Mouse (Mus musculus) CH12.LX (cell line): ENCODE results near the gene Dhdh. TPM values are rescaled to one million over a fixed set of nuclear protein-coding genes. Genes with fewer than 3 reads are reported as not detected.
A peak's percentile ranks its signal among the peaks of the same experiment; 100 is the strongest.

ENCODE experiments used
- DNase-seq: peaks from one replicate; pipeline ENCODE4 v3.0.0-alpha.2; 2013; ENCODE audit errors: extremely low read depth
- H3K27ac ChIP-seq: 2 replicates; pipeline ENCODE4 v1.5.1; 2012; ENCODE audit warnings: low read depth, mild to moderate bottlenecking, control low read depth, moderate library complexity; ENCODE audit not compliant: insufficient read depth
- H3K27me3 ChIP-seq: replicated peaks from 2 replicates; pipeline ENCODE3; 2012; ENCODE audit warnings: inconsistent platforms
- H3K36me3 ChIP-seq, 2 experiments: replicated peaks in 1 of 2; 2 replicates each; pipeline versions ENCODE3 to v1.6.1; 2012; ENCODE audit warnings: inconsistent platforms in 1 of 2, low read length in 1 of 2, mild to moderate bottlenecking in 1 of 2, mixed read lengths in 1 of 2, moderate library complexity in 1 of 2; ENCODE audit not compliant: control insufficient read depth in 1 of 2, insufficient read depth in 1 of 2
- H3K4me1 ChIP-seq, 2 experiments: 2 replicates each; pipeline ENCODE4 v1.6.1; 2012; ENCODE audit warnings: inconsistent platforms in 1 of 2, moderate library complexity in 1 of 2; ENCODE audit not compliant: insufficient read depth in 2 of 2, control insufficient read depth in 1 of 2
- H3K4me2 ChIP-seq: 2 replicates; pipeline ENCODE4 v1.6.1; 2012; ENCODE audit warnings: low read depth, mild to moderate bottlenecking, control low read depth; ENCODE audit not compliant: poor library complexity, insufficient read depth, severe bottlenecking
- H3K4me3 ChIP-seq, 3 experiments: fragments of 150-350 bp in 1 of 3; sonication (generic) in 1 of 3; replicated peaks in 1 of 3; 2 replicates each; pipeline versions ENCODE3 to v1.5.1; 2011 to 2012; ENCODE audit warnings: low read depth in 2 of 3, low read length in 2 of 3, mild to moderate bottlenecking in 2 of 3, moderate library complexity in 2 of 3, control low read depth in 1 of 3, improper control_type of control experiment in 1 of 3, inconsistent platforms in 1 of 3, mixed read lengths in 1 of 3; ENCODE audit not compliant: poor library complexity in 1 of 3
- H3K79me2 ChIP-seq: replicated peaks from 2 replicates; pipeline ENCODE4 v1.6.1; 2012; ENCODE audit warnings: mild to moderate bottlenecking, moderate library complexity; ENCODE audit not compliant: control insufficient read depth, poor library complexity, insufficient read depth, severe bottlenecking; ENCODE audit errors: extremely low read depth
- H3K9ac ChIP-seq: 2 replicates; pipeline ENCODE4 v1.6.1; 2012; ENCODE audit warnings: low read depth, mild to moderate bottlenecking, control low read depth, moderate library complexity; ENCODE audit not compliant: insufficient read depth
- H3K9me3 ChIP-seq: replicated peaks from 2 replicates; pipeline ENCODE3; 2012; ENCODE audit warnings: low read length, inconsistent platforms, mixed read lengths
- BHLHE40 ChIP-seq: IDR thresholded peaks from 2 replicates; pipeline ENCODE4 v1.6.1; 2011; ENCODE audit warnings: mild to moderate bottlenecking, low read depth, low read length, improper control_type of control experiment
- CHD2 ChIP-seq: IDR thresholded peaks from 2 replicates; pipeline ENCODE4 v1.6.1; 2011; ENCODE audit warnings: low read length, improper control_type of control experiment
- CTCF ChIP-seq, 2 experiments: IDR thresholded peaks in 1 of 2; conservative IDR thresholded peaks in 1 of 2; 2 replicates each; pipeline ENCODE4 v1.5.1; 2011 to 2012; ENCODE audit warnings: low read depth in 2 of 2, low read length in 2 of 2, improper control_type of control experiment in 1 of 2, inconsistent platforms in 1 of 2, mild to moderate bottlenecking in 1 of 2, moderate library complexity in 1 of 2
- ELF1 ChIP-seq: IDR thresholded peaks from 2 replicates; pipeline ENCODE4 v1.6.1; 2014; ENCODE audit warnings: low read depth, mild to moderate bottlenecking, inconsistent platforms, low read length, improper control_type of control experiment
- EP300 ChIP-seq: IDR thresholded peaks from 2 replicates; pipeline ENCODE4 v1.6.1; 2011; ENCODE audit warnings: low read length, improper control_type of control experiment
- HCFC1 ChIP-seq: IDR thresholded peaks from 2 replicates; pipeline ENCODE4 v1.6.1; 2012; ENCODE audit warnings: low read depth, mild to moderate bottlenecking, inconsistent platforms, low read length, improper control_type of control experiment
- JUN ChIP-seq: IDR thresholded peaks from 2 replicates; pipeline ENCODE4 v1.6.1; 2011; ENCODE audit warnings: low read depth, mild to moderate bottlenecking, low read length, improper control_type of control experiment, moderate library complexity; ENCODE audit not compliant: insufficient read depth
- JUND ChIP-seq: conservative IDR thresholded peaks from 2 replicates; pipeline ENCODE4 v1.6.1; 2011; ENCODE audit warnings: low read depth, low read length, improper control_type of control experiment
- MAX ChIP-seq: IDR thresholded peaks from 2 replicates; pipeline ENCODE4 v1.6.1; 2011; ENCODE audit warnings: low read length, improper control_type of control experiment
- MAZ ChIP-seq: IDR thresholded peaks from 2 replicates; pipeline ENCODE4 v1.6.1; 2012; ENCODE audit warnings: low read depth, mild to moderate bottlenecking, inconsistent platforms, low read length, improper control_type of control experiment, moderate library complexity
- MYC ChIP-seq: IDR thresholded peaks from 2 replicates; pipeline ENCODE4 v1.6.1; 2011; ENCODE audit warnings: low read depth, mild to moderate bottlenecking, improper control_type of control experiment, low read length
- NRF1 ChIP-seq: IDR thresholded peaks from 2 replicates; pipeline ENCODE4 v1.6.1; 2014; ENCODE audit warnings: low read depth, mild to moderate bottlenecking, inconsistent platforms, low read length, improper control_type of control experiment, moderate library complexity
- RAD21 ChIP-seq: IDR thresholded peaks from 2 replicates; pipeline ENCODE4 v1.6.1; 2011; ENCODE audit warnings: low read depth, mild to moderate bottlenecking, low read length, improper control_type of control experiment, moderate library complexity
- RCOR1 ChIP-seq: conservative IDR thresholded peaks from 2 replicates; pipeline ENCODE4 v1.6.1; 2012; ENCODE audit warnings: low read depth, mild to moderate bottlenecking, inconsistent platforms, low read length, improper control_type of control experiment
- SIN3A ChIP-seq: IDR thresholded peaks from 2 replicates; pipeline ENCODE4 v1.6.1; 2012; ENCODE audit warnings: low read length, improper control_type of control experiment, inconsistent platforms
- TBP ChIP-seq: conservative IDR thresholded peaks from 2 replicates; pipeline ENCODE4 v1.6.1; 2011; ENCODE audit warnings: low read depth, low read length, improper control_type of control experiment
- USF1 ChIP-seq: IDR thresholded peaks from 2 replicates; pipeline ENCODE4 v1.6.1; 2014; ENCODE audit warnings: low read depth, mild to moderate bottlenecking, inconsistent platforms, low read length, improper control_type of control experiment
- ZMIZ1 ChIP-seq: IDR thresholded peaks from 2 replicates; pipeline ENCODE4 v1.6.1; 2012; ENCODE audit warnings: low read depth, mild to moderate bottlenecking, inconsistent platforms, low read length, improper control_type of control experiment
- dilution Hi-C: fragments of 300-500 bp; cut with MboI; formaldehyde crosslinking; loops from 2 replicates; pipeline ENCODE4 v1.14.3; 2020; ENCODE audit warnings: low sequenced_read_pairs; ENCODE audit not compliant: extremely low pct_unique_long_range_greater_than_20kb, extremely low pct_ligation_motif_present
- in situ Hi-C: fragments of 300-500 bp; cut with MboI; formaldehyde crosslinking; loops from 3 replicates; pipeline ENCODE4 v1.14.3; 2019; ENCODE audit warnings: low sequenced_read_pairs, low pct_ligation_motif_present, low pct_unique_long_range_greater_than_20kb, mixed read lengths
- polyA plus RNA-seq: library from polyadenylated mRNA; unstranded; fragments of >175 nt; gene quantifications from 2 replicates; pipeline ENCODE4 v1.2.1, GENCODE M21; 2012; ENCODE audit warnings: low read depth; ENCODE audit not compliant: insufficient read length
- total RNA-seq, 2 experiments: library from RNA; depleted of rRNA; stranded (reverse); fragments of 300-350 nt in 1 of 2; fragments of >200 nt in 1 of 2; gene quantifications; 2 replicates each; pipeline ENCODE4 v1.2.3; 2012 to 2014

The Dhdh gene
- total and polyA plus RNA-seq, 3 experiments = 5.9 to 18.0 (median 7.2) TPM

DNA sequence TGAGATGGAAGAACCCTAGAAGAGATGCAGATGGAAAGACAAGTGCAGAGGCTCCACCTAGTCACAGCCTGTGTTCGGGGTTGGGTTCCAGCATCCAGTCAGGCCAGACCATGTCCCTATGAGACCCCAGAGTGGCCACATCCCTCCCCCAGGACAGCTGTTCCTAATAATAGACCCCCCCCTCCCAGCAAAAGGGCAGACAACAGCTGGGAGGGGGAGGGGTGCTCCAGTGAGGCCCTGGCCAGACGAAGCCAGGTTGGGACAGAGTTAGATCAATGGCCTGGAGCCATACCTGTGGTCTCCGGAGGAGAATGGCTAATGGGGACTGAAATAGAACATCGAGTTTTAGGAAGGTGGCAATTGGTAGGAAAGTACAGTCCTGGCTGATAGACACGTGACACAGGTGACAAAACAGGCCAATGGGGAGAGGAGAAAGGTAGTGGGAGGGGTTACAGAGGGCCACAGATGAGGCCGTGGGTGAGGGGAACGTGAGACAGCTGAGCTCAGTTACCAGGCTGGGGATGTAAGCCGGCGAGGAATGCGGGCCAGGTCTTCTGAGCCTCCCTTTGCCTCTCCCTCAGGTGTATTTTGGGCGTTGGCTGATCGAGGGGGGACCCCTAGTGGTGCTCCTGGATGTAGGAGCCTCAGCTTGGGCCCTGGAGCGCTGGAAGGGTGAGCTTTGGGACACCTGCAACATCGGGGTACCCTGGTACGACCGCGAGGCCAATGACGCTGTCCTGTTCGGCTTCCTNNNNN is 50.9 kb downstream of the Dhdh start, which contains the start of gene Ruvbl2:
Gene Ruvbl2, minus strand, starts transcription at position 576 of the 756 bp plus-strand sequence.
- peaks cover 13% of the 10 kb centered on the region for H3K79me2 ChIP-seq
- peak in 1 of 2 experiments; percentile 61; a peak in 2 of 4 replicates for TF ChIP-seq CTCF (conservative IDR thresholded peaks at IDR 0.05 in 1 of 2, IDR thresholded peaks at IDR 0.05 in 1 of 2; ENCODE audit: low read depth in 2 of 2, low read length in 2 of 2)
- no peak for TF ChIP-seq RCOR1
- peak; percentile 43 for TF ChIP-seq RAD21
- TF ChIP-seq, all 38 proteins: peak for 2
- Histone ChIP-seq H3K4me2 (no peak within 1 kb of the TSS), H3K27me3 (no peaks in the 10 kb centered on the region), H3K9ac (no peak within 1 kb of the TSS), H3K4me3 (no peak within 1 kb of the TSS), H3K9me3 (no peaks in the 10 kb centered on the region), H3K4me1 (peaks cover 2 to 37% of the 10 kb centered on the region in 2 experiments; a peak in 3 of 4 replicates), H3K27ac (no peak within 1 kb of the TSS), H3K36me3 (peaks cover 13 to 48% of the 10 kb centered on the region in 2 experiments)
- no peak for DNase-seq
- in situ Hi-C loops = no loop called here
- dilution Hi-C loops = no loop called here

DNA sequence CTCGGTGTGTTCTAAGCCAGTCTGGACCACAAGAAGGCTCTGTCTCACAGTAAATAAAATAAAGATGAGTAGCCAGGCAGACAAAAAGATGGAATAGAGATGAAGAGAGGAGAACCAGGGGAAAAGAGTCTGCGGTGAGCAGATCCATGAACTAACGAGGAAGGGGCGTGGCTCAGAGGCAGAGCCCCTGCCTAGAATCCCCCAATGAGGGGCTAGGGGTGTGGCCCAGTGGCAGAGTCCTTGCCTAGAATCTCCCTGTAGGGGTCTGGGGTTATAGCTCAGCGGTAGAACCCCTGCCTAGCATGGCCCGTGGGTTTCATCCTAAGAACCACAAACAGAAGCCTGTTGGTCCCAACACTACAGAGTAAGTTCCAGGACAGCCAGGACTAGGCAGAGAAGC is 51.6 kb downstream of the Dhdh start:
- in situ Hi-C loops (no loop called here), dilution Hi-C loops (no loop called here)
- Histone ChIP-seq H3K4me3 (no peak overlapping the region), H3K36me3 (peaks cover 11 to 50% of the 10 kb centered on the region in 2 experiments), H3K4me1 (peaks cover 3 to 44% of the 10 kb centered on the region in 2 experiments; a peak in 3 of 4 replicates), H3K9ac (no peak overlapping the region), H3K9me3 (no peaks in the 10 kb centered on the region), H3K27ac (no peak overlapping the region), H3K27me3 (no peaks in the 10 kb centered on the region), H3K79me2 (peaks cover 20% of the 10 kb centered on the region), H3K4me2 (no peak overlapping the region)
- DNase-seq = no peak
- TF ChIP-seq USF1 (no peak), JUND (no peak), HCFC1 (no peak), BHLHE40 (no peak), MAZ (no peak), MYC (no peak), EP300 (no peak), SIN3A (no peak), ZMIZ1 (no peak), CHD2 (no peak), JUN (no peak), TBP (no peak), MAX (no peak), NRF1 (no peak), RAD21 (no peak), ELF1 (no peak)
